Mouse (Mus musculus): ENCODE measurements at regions not wholly inside any gene's neighbourhood (a gene's known extent, or its start where the extent isn't known, plus 50 kb on each side); places are given as distances from the start of the nearest gene placed in this dataset.

- WGBS: 56% methylated on average over 5 of the region's 5 CpGs
- Histone ChIP-seq H3K27ac (ENCODE audit: control insufficient read depth, insufficient read depth, low read depth, low read length, poor library complexity) (no peak overlapping the region), H3K4me1 (ENCODE audit: control insufficient read depth, insufficient read depth, low read length) (no peaks in the 10 kb centered on the region; the same call in 1 of the 2 replicates), H3K4me3 (replicated peaks; ENCODE audit: control insufficient read depth, low read depth, low read length) (no peak overlapping the region)
- no peak for TF ChIP-seq CTCF (IDR thresholded peaks at IDR 0.05; ENCODE audit: control insufficient read depth, insufficient read depth, low read length)
- TF ChIP-seq POLR2A (IDR thresholded peaks at IDR 0.05; ENCODE audit: borderline replicate concordance, control insufficient read depth, low read depth, low read length): no peak
These were observed 100.9 kb upstream of the Samsn1 start for GRCm38 (mm10) chr16:76123021-76123384.

- no peaks in the 10 kb centered on the region; the same call in 1 of the 2 replicates for H3K4me1 ChIP-seq (ENCODE audit: control insufficient read depth, insufficient read depth, low read length)
- no peak overlapping the region for H3K4me3 ChIP-seq (replicated peaks; ENCODE audit: control insufficient read depth, low read depth, low read length)
- H3K27ac ChIP-seq (ENCODE audit: control insufficient read depth, insufficient read depth, low read depth, low read length, poor library complexity): no peak overlapping the region
- WGBS: 44% methylated on average over 9 of the region's 9 CpGs
- TF ChIP-seq CTCF (IDR thresholded peaks at IDR 0.05; ENCODE audit: control insufficient read depth, insufficient read depth, low read length) (no peak), POLR2A (IDR thresholded peaks at IDR 0.05; ENCODE audit: borderline replicate concordance, control insufficient read depth, low read depth, low read length) (no peak)
These were observed 100.3 kb upstream of the Samsn1 start for GRCm38 (mm10) chr16:76122172-76123020.

- no peak overlapping the region for H3K27ac ChIP-seq (ENCODE audit: control insufficient read depth, insufficient read depth, low read depth, low read length, poor library complexity)
- WGBS: 60% methylated on average over 2 of the region's 2 CpGs
- no peaks in the 10 kb centered on the region; the same call in 1 of the 2 replicates for H3K4me1 ChIP-seq (ENCODE audit: control insufficient read depth, insufficient read depth, low read length)
- H3K4me3 ChIP-seq (replicated peaks; ENCODE audit: control insufficient read depth, low read depth, low read length): no peak overlapping the region
- TF ChIP-seq POLR2A (IDR thresholded peaks at IDR 0.05; ENCODE audit: borderline replicate concordance, control insufficient read depth, low read depth, low read length): no peak
- TF ChIP-seq CTCF (IDR thresholded peaks at IDR 0.05; ENCODE audit: control insufficient read depth, insufficient read depth, low read length): no peak
These were observed 98.6 kb upstream of the Samsn1 start for GRCm38 (mm10) chr16:76120712-76121111.

- 64% methylated on average over 3 of the region's 3 CpGs for WGBS
- H3K27ac ChIP-seq (ENCODE audit: control insufficient read depth, insufficient read depth, low read depth, low read length, poor library complexity): no peak overlapping the region
- no peak overlapping the region for H3K4me3 ChIP-seq (replicated peaks; ENCODE audit: control insufficient read depth, low read depth, low read length)
- H3K4me1 ChIP-seq (ENCODE audit: control insufficient read depth, insufficient read depth, low read length): no peaks in the 10 kb centered on the region; the same call in 1 of the 2 replicates
- TF ChIP-seq POLR2A (IDR thresholded peaks at IDR 0.05; ENCODE audit: borderline replicate concordance, control insufficient read depth, low read depth, low read length) (no peak), CTCF (IDR thresholded peaks at IDR 0.05; ENCODE audit: control insufficient read depth, insufficient read depth, low read length) (no peak)
These were observed 88.3 kb upstream of the Samsn1 start for GRCm38 (mm10) chr16:76110383-76110782.

GRCm38 (mm10) chr16:76108464-76108863, 86.4 kb upstream of the Samsn1 start:
- no peak for TF ChIP-seq CTCF (IDR thresholded peaks at IDR 0.05; ENCODE audit: control insufficient read depth, insufficient read depth, low read length)
- no peak for TF ChIP-seq POLR2A (IDR thresholded peaks at IDR 0.05; ENCODE audit: borderline replicate concordance, control insufficient read depth, low read depth, low read length)
- no peak overlapping the region for H3K4me3 ChIP-seq (replicated peaks; ENCODE audit: control insufficient read depth, low read depth, low read length)
- H3K4me1 ChIP-seq (ENCODE audit: control insufficient read depth, insufficient read depth, low read length): no peaks in the 10 kb centered on the region; the same call in 1 of the 2 replicates
- H3K27ac ChIP-seq (ENCODE audit: control insufficient read depth, insufficient read depth, low read depth, low read length, poor library complexity): no peak overlapping the region
- WGBS: 81% methylated on average over 2 of the region's 2 CpGs

GRCm38 (mm10) chr16:76104673-76105072, 82.6 kb upstream of the Samsn1 start:
- no peaks in the 10 kb centered on the region for H3K4me1 ChIP-seq (ENCODE audit: control insufficient read depth, insufficient read depth, low read length)
- no peak for TF ChIP-seq CTCF (IDR thresholded peaks at IDR 0.05; ENCODE audit: control insufficient read depth, insufficient read depth, low read length)
- no peak for TF ChIP-seq POLR2A (IDR thresholded peaks at IDR 0.05; ENCODE audit: borderline replicate concordance, control insufficient read depth, low read depth, low read length)
- WGBS: 87% methylated on average over 6 of the region's 6 CpGs
- H3K27ac ChIP-seq (ENCODE audit: control insufficient read depth, insufficient read depth, low read depth, low read length, poor library complexity): no peak overlapping the region
- H3K4me3 ChIP-seq (replicated peaks; ENCODE audit: control insufficient read depth, low read depth, low read length): no peak overlapping the region

GRCm38 (mm10) chr16:76101773-76102172, 79.7 kb upstream of the Samsn1 start:
- WGBS: 87% methylated on average over 3 of the region's 3 CpGs
- no peaks in the 10 kb centered on the region for H3K4me1 ChIP-seq (ENCODE audit: control insufficient read depth, insufficient read depth, low read length)
- no peak overlapping the region for H3K4me3 ChIP-seq (replicated peaks; ENCODE audit: control insufficient read depth, low read depth, low read length)
- H3K27ac ChIP-seq (ENCODE audit: control insufficient read depth, insufficient read depth, low read depth, low read length, poor library complexity): no peak overlapping the region
- TF ChIP-seq CTCF (IDR thresholded peaks at IDR 0.05; ENCODE audit: control insufficient read depth, insufficient read depth, low read length): no peak
- TF ChIP-seq POLR2A (IDR thresholded peaks at IDR 0.05; ENCODE audit: borderline replicate concordance, control insufficient read depth, low read depth, low read length): no peak

GRCm38 (mm10) chr16:76097808-76098207, 75.7 kb upstream of the Samsn1 start:
- Histone ChIP-seq H3K4me1 (ENCODE audit: control insufficient read depth, insufficient read depth, low read length) (no peaks in the 10 kb centered on the region), H3K4me3 (replicated peaks; ENCODE audit: control insufficient read depth, low read depth, low read length) (no peak overlapping the region), H3K27ac (ENCODE audit: control insufficient read depth, insufficient read depth, low read depth, low read length, poor library complexity) (no peak overlapping the region)
- WGBS: 84% methylated on average over 9 of the region's 9 CpGs
- TF ChIP-seq CTCF (IDR thresholded peaks at IDR 0.05; ENCODE audit: control insufficient read depth, insufficient read depth, low read length) (no peak), POLR2A (IDR thresholded peaks at IDR 0.05; ENCODE audit: borderline replicate concordance, control insufficient read depth, low read depth, low read length) (no peak)

All from bone marrow, adult 2 months (tissue).